Mouse (Mus musculus) brain, adult 2 months (tissue): Measurements from ENCODE around the gene Mtss1l.
"Not testable (repeated sequence)": the region's sequence is repeated elsewhere in the genome, so short reads cannot be mapped to it uniquely, and the experiment has no call there.

ENCODE experiments used
- DNase-seq: peaks from one replicate; pipeline ENCODE4 v3.0.0; 2011; ENCODE audit warnings: low read depth, low spot score

Mtss1l gene

DNA sequence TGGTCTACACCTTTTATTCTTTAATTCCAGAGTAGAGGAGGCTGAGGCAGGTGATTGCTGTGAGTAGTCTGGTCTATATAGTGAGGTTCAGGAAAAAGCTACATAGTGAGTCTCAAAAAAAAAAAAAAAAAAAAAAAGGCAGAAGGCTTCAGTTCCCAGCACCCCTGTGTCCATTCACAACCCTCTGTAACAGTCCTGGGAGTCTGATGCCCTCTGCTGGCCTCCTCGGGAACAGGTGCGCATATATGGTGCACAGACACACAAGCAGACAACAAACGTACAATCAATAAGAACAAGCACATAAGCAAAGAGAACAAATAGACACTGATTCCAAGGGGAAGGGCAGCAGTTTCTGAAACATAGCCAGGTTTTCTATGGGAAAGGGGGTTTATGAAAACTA is 55.1 kb downstream of the Mtss1l start:
- DNase-seq, result no peak

GRCm38 (mm10) chr8:110779924-110780718 is 58.8 kb downstream of the Mtss1l start:
- DNase-seq, result peak; percentile 79

- DNase-seq, result no peak
Measured at GRCm38 (mm10) chr8:110785366-110785765, 64.1 kb downstream of the Mtss1l start.

GRCm38 (mm10) chr8:110786501-110786900 is 65.2 kb downstream of the Mtss1l start:
- not testable (repeated sequence) for DNase-seq

GRCm38 (mm10) chr8:110786934-110787333 is 65.7 kb downstream of the Mtss1l start:
- no peak for DNase-seq

GRCm38 (mm10) chr8:110787411-110787954 is 66.2 kb downstream of the Mtss1l start:
- no peak for DNase-seq

- DNase-seq, result peak; percentile 50
Measured at GRCm38 (mm10) chr8:110788981-110789380, 67.7 kb downstream of the Mtss1l start.

- peak; percentile 48 for DNase-seq
Measured at GRCm38 (mm10) chr8:110789571-110789970, 68.3 kb downstream of the Mtss1l start.

GRCm38 (mm10) chr8:110790270-110790669 is 69.0 kb downstream of the Mtss1l start:
- DNase-seq, result no peak
